Mouse (Mus musculus) midbrain, embryonic 13.5 days (tissue): ENCODE data around the gene Rai1. TPM values are rescaled to one million over a fixed set of nuclear protein-coding genes. Genes with fewer than 3 reads are reported as not detected.

ENCODE experiments used
- ATAC-seq: fragments of 200-750 bp; cut with Nextera tagmentation; 2 replicates; pipeline ENCODE4 v1.8.0; 2017; ENCODE audit warnings: mild to moderate bottlenecking, moderate TSS enrichment, moderate library complexity
- H3K27ac ChIP-seq: fragments of 300-500 bp; sonication (generic); 2 replicates; pipeline ENCODE4 v1.5.1; 2015; ENCODE audit warnings: inconsistent platforms, mild to moderate bottlenecking, moderate library complexity
- H3K27me3 ChIP-seq: fragments of 300-500 bp; sonication (generic); 2 replicates; pipeline ENCODE4 v1.6.1; 2015; ENCODE audit warnings: mild to moderate bottlenecking, inconsistent platforms
- H3K36me3 ChIP-seq: fragments of 300-500 bp; sonication (generic); 2 replicates; pipeline ENCODE4 v1.6.1; 2015; ENCODE audit warnings: mild to moderate bottlenecking, inconsistent platforms
- H3K4me1 ChIP-seq: fragments of 300-500 bp; sonication (generic); replicated peaks from 2 replicates; pipeline ENCODE4 v1.6.1; 2015; ENCODE audit warnings: inconsistent platforms
- H3K4me2 ChIP-seq: fragments of 300-500 bp; sonication (generic); replicated peaks from 2 replicates; pipeline ENCODE4 v1.6.1; 2015; ENCODE audit warnings: moderate library complexity, mild to moderate bottlenecking, inconsistent platforms
- H3K4me3 ChIP-seq: fragments of 300-500 bp; sonication (generic); replicated peaks from 2 replicates; pipeline ENCODE4 v1.5.1; 2015; ENCODE audit warnings: mild to moderate bottlenecking, inconsistent platforms
- H3K9ac ChIP-seq: fragments of 300-500 bp; sonication (generic); replicated peaks from 2 replicates; pipeline ENCODE4 v1.6.1; 2015; ENCODE audit warnings: mild to moderate bottlenecking, inconsistent platforms
- H3K9me3 ChIP-seq: fragments of 300-500 bp; sonication (generic); 2 replicates; pipeline ENCODE4 v1.6.1; 2016; ENCODE audit warnings: mild to moderate bottlenecking, inconsistent platforms
- WGBS: fragments of 180-500 bp; shearing (Covaris S2); methylation state at CpG from one replicate; pipeline ENCODE4 v1.1.7; 2015; 5-methylcytosine and 5-hydroxymethylcytosine counted together
- polyA plus RNA-seq: library from polyadenylated mRNA; unstranded; fragments of >200 nt; fragmentation: Nextera tagmentation; extraction: Ambion mirVana; gene quantifications from 2 replicates; pipeline ENCODE4 v1.2.1, GENCODE M21; 2015

Rai1 gene
- polyA plus RNA-seq = 32.7 and 33.8 TPM in 2 replicates

DNA sequence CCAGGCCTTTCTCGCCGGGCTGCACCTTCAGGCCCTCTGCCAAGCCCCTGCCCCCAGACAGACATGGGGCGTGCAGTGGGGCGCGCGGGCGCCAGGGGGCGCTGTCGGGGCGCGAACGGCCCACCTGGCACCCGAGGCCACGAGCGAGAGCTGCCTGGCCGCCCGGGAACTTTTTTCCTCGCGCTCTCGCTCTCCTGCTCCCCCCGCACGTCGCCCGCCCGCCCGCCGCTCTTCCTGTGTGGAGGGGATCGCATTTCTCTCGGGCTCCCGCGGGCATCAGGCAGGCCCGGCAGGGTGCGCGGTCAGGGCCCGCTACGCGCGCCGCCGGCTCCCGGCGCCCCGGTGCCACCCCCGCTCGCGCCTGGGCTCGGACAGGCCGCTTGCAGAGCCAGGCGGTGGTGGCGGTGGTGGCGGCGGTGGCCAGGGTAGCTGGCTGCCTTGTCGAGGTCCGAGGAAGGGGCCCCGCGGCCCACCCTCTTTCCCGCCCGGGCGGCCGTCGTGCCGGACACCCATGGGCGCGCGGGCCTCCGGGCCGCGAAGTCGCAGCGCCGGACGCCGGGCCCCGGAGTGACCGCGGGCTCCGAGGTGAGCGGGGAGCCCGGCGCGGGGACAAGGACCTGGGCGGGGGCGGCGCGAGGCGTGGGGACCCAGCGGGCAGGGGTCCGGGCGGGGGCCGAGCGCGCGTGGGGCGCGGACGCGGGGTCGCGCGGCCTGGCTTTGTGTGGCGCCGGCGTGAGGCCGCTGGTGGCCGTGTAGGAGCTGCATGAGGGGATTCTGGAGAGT, at the start of gene Rai1:
Gene Rai1, plus strand, starts transcription at position 204 of the 783 bp plus-strand sequence.
- peak within 1 kb of the TSS; percentile 97 for H3K4me3 ChIP-seq
- WGBS = under 1% methylated on average over 62 of the region's 105 CpGs
- H3K27ac ChIP-seq = peak within 1 kb of the TSS; percentile 93
- H3K36me3 ChIP-seq = no peaks in the 10 kb centered on the region
- H3K4me1 ChIP-seq = peaks cover 43% of the 10 kb centered on the region
- H3K4me2 ChIP-seq = peak within 1 kb of the TSS; percentile 74
- peak within 1 kb of the TSS; percentile 100 for H3K9ac ChIP-seq
- H3K27me3 ChIP-seq = no peaks in the 10 kb centered on the region; the same call in 1 of the 2 replicates
- no peaks in the 10 kb centered on the region for H3K9me3 ChIP-seq
- ATAC-seq = peak; percentile 82

DNA sequence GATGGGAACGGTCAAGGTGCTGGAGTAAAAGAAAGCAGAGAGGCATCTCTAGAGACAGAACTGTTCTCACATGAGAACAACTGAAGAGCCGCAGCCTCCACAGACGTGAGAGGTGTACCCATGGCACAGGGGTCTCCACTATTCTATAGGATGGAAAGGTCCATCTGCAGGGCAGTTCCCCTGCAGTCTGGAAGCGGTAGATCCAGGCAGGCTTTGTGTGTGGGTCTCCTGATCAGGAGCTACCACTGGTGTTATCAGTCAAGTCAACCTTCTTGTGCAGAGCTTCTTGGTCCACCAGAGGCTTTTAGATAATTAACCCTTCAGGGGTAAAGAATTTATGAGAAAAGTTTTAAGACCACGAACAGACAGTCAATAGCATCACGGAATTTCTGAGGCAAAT, 48.3 kb upstream of the Rai1 start:
- 81% methylated on average over 6 of the region's 6 CpGs for WGBS
- Histone ChIP-seq H3K4me3 (no peak overlapping the region), H3K9me3 (no peaks in the 10 kb centered on the region), H3K36me3 (no peaks in the 10 kb centered on the region), H3K9ac (no peak overlapping the region), H3K27ac (no peak overlapping the region), H3K4me1 (no peaks in the 10 kb centered on the region), H3K4me2 (no peak overlapping the region), H3K27me3 (no peaks in the 10 kb centered on the region)
- ATAC-seq = no peak

DNA sequence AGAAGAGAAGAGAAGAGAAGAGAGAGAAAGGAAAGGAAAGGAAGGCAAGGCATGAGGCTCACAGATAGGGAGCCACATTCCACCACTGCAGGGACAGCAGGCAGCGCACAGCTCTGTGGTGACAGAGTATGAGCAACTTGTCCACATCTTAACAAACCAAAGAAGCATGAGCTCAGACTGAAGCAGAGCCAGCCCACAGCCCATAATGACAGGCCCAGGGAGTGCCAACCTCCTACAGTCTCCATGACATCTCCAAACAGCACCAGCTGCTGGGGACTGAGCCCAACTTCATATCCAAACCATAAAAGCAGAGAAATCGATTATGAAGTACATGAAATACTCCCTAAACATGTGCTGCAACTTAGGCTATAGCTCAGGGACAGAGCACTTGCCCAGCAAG, 46.8 kb upstream of the Rai1 start:
- Histone ChIP-seq H3K27me3 (no peaks in the 10 kb centered on the region), H3K4me3 (no peak overlapping the region), H3K27ac (no peak overlapping the region), H3K4me2 (no peak overlapping the region), H3K9ac (no peak overlapping the region), H3K9me3 (no peaks in the 10 kb centered on the region), H3K4me1 (no peaks in the 10 kb centered on the region), H3K36me3 (no peaks in the 10 kb centered on the region)
- no peak for ATAC-seq
- 71% methylated on average over 2 of the region's 2 CpGs for WGBS

DNA sequence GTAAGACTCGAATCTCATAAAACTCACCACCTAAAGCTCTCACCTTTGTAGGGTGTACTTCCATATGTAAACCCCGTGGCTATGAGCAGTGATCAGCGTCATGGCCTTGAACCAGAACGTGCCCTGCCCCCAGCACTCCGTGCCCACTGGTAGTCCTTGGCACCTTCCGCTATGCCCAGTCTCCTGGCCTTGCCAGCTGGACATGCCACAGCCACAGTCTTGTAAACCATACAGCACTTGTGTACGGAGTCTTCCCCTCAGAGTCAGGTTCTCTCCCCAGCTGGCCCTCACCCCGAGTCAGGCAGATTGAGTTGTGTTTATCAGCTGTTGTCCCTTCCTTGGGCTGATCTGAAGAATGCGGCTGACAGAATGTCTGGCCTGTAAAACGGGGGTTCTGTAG, 46.4 kb upstream of the Rai1 start:
- H3K4me2 ChIP-seq = no peak overlapping the region
- H3K36me3 ChIP-seq = no peaks in the 10 kb centered on the region
- H3K27me3 ChIP-seq = no peaks in the 10 kb centered on the region
- 87% methylated on average over 10 of the region's 10 CpGs for WGBS
- ATAC-seq = no peak
- no peak overlapping the region for H3K4me3 ChIP-seq
- H3K9ac ChIP-seq = no peak overlapping the region
- H3K9me3 ChIP-seq = no peaks in the 10 kb centered on the region
- no peak overlapping the region for H3K27ac ChIP-seq
- H3K4me1 ChIP-seq = no peaks in the 10 kb centered on the region

DNA sequence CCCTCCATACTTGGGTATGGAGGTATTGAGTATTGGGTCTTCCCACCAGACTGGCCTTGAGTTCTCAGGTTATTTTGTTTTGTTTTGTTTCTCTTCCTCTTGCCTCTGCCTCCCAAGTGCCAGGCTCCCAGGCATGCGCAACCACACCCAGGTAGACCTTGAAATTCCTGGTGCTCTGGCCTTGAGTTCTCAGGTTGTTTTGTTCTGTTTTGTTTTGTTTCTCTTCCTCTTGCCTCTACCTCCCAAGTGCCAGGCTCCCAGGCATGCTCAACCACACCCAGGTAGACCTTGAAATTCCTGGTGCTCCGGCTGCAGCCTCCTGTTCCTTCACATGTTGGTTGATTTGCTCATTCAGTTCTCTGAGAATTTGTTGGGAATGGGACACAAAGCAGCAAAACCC, 44.8 kb upstream of the Rai1 start:
- no peak for ATAC-seq
- no peak overlapping the region for H3K27ac ChIP-seq
- H3K36me3 ChIP-seq = no peaks in the 10 kb centered on the region
- H3K4me1 ChIP-seq = no peaks in the 10 kb centered on the region
- H3K4me2 ChIP-seq = no peak overlapping the region
- H3K9ac ChIP-seq = no peak overlapping the region
- H3K27me3 ChIP-seq = no peaks in the 10 kb centered on the region
- no peaks in the 10 kb centered on the region for H3K9me3 ChIP-seq
- H3K4me3 ChIP-seq = no peak overlapping the region
- WGBS = 97% methylated on average over 2 of the region's 2 CpGs

DNA sequence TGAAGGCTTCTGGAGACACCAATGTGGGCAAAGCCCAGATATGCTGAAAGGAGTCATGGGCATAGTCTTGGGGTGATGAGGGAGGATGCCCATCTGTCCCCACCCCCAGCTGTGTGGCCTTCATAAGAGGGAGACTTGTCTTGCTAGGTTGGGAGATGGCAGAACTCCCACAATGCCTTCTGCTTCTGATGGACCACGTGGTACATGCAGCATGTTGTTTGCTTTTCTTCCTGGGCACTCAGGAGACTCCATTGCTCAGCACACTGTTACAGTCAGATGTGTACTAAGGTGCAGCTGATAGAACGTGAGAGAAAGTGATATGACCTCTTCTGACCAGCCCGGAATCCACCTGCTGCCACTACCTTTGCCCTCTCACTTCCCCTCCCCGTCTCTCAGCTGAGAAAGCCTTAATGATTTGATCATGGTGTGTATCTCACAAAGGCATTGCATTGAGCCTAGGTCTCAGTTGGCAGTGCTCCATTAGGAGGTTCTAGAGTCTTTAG, 43.3 kb upstream of the Rai1 start:
- ATAC-seq = no peak
- Histone ChIP-seq H3K27ac (no peak overlapping the region), H3K36me3 (no peaks in the 10 kb centered on the region), H3K27me3 (no peaks in the 10 kb centered on the region), H3K4me1 (no peaks in the 10 kb centered on the region), H3K9me3 (no peaks in the 10 kb centered on the region), H3K4me2 (no peak overlapping the region), H3K9ac (no peak overlapping the region), H3K4me3 (no peak overlapping the region)
- WGBS = 77% methylated on average over 4 of the region's 4 CpGs

DNA sequence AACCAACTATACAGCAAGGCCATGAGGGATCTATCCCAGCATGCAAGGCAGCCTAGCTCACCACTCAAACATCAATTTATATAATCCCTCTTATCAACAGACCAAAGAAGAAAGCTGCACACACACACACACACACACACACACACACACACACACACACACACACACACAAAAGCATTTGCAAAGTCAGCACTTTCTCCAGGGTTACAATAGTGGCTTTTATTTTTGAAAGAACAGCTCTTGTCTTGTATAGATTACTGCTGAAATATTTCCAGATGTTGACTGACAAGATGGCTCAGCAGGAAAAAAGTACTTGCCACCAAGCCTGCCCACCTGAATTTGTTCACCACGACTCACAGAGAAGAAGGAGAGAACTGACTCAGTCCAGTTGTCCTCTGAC, 39.5 kb upstream of the Rai1 start:
- Histone ChIP-seq H3K4me3 (no peak overlapping the region), H3K36me3 (no peaks in the 10 kb centered on the region), H3K27me3 (no peaks in the 10 kb centered on the region), H3K4me1 (no peaks in the 10 kb centered on the region), H3K4me2 (no peak overlapping the region), H3K9me3 (no peaks in the 10 kb centered on the region), H3K9ac (no peak overlapping the region), H3K27ac (peak overlapping the region; percentile 35; the same call in 1 of the 2 replicates)
- no peak for ATAC-seq
- 71% methylated on average over 1 of the region's 1 CpGs for WGBS

DNA sequence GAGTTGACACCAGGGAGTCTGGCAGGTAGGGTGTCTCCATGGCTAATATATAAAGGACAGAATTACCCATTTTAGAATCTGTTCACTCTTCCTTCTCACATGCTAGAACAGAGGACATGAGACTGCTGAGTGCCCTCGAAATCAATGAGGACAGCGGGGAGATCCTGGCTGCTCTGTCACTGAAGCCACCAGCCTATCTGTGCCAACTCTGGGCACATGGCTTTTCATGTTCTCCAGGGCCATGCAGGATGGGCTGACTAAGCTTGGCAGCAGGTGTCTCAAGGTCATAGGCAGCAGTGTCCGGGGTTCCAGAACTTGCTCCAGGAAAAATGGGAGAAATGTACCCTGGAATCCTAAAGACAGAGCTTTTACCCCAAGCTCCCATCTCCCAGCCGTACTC, 37.2 kb upstream of the Rai1 start:
- H3K27me3 ChIP-seq = no peaks in the 10 kb centered on the region
- 92% methylated on average over 4 of the region's 4 CpGs for WGBS

DNA sequence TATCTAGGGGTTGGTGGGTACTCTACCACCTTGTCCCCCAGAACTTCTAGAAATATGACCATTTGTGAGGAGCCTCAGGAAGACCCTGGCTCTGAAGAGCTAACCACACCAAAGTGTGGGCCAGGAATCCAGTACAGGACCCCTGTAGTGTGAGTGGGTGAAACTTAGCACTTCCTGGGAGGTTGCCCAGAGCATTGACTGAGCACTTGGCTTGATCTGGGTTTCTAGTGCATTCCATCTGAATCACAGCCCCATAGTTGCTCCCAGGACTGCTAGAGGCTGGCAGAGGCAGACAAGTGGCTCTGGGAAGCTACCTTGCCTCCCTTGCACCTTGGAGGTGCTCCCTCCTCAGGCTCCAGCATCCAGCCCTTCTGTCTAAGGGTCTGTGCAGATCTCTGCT, 36.2 kb upstream of the Rai1 start:
- Histone ChIP-seq H3K27ac (no peak overlapping the region), H3K36me3 (no peaks in the 10 kb centered on the region), H3K27me3 (no peaks in the 10 kb centered on the region), H3K9me3 (no peaks in the 10 kb centered on the region), H3K4me3 (no peak overlapping the region), H3K9ac (no peak overlapping the region), H3K4me1 (no peaks in the 10 kb centered on the region), H3K4me2 (no peak overlapping the region)
- ATAC-seq = no peak

More for the DNA sequence above, 37.2 kb upstream of the Rai1 start:
- no peak overlapping the region for H3K4me2 ChIP-seq
- H3K4me3 ChIP-seq = no peak overlapping the region
- no peak for ATAC-seq
- no peak overlapping the region for H3K27ac ChIP-seq
- H3K4me1 ChIP-seq = no peaks in the 10 kb centered on the region
- H3K9me3 ChIP-seq = no peaks in the 10 kb centered on the region
- H3K9ac ChIP-seq = no peak overlapping the region
- H3K36me3 ChIP-seq = no peaks in the 10 kb centered on the region

DNA sequence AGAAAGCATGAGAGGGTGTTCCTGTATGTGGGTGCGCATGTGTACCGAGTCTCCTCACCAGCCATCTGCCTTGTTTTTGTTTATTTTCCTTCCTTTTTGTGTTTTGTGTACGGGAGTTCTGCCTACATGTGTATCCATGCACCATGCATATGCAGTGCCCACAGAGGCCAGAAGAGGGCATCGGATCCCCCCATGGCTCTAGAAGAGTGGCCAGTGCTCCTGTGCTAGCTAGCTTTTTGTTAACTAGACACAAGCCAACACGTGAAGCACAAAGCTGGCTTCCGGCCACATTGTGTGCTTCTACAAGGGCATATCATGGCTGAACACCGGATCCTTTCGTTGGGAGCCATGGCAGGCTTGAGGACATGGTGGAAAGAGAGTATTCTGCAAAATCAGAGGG, 34.2 kb upstream of the Rai1 start:
- Histone ChIP-seq H3K9ac (no peak overlapping the region), H3K9me3 (no peaks in the 10 kb centered on the region), H3K4me2 (no peak overlapping the region), H3K4me1 (no peaks in the 10 kb centered on the region), H3K27ac (no peak overlapping the region), H3K27me3 (no peaks in the 10 kb centered on the region), H3K36me3 (no peaks in the 10 kb centered on the region), H3K4me3 (no peak overlapping the region)
- WGBS = 35% methylated on average over 8 of the region's 8 CpGs
- ATAC-seq = peak; percentile 69; the same call in 1 of the 2 replicates

DNA sequence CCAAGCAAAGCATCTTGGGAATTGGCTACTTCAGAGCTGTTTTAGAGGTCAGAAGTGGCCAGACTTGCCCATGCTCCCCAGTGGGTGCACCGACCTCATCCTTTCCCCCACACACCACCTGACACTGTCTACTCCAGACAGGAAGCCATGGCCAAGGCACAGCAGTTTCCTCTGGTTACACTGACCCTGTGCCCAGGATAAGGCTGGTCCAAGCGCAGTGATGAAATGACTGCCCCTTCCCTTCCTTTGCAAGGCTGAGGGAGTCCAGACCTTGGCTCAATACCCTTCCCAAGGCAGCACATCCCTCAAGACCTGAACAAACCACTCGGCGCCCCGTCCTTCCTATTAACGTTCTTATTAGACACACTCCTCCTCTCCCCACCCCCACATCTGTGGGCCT, 33.6 kb upstream of the Rai1 start:
- ATAC-seq = no peak
- Histone ChIP-seq H3K4me2 (no peak overlapping the region), H3K4me1 (no peaks in the 10 kb centered on the region), H3K9me3 (no peaks in the 10 kb centered on the region), H3K9ac (no peak overlapping the region), H3K4me3 (no peak overlapping the region), H3K36me3 (no peaks in the 10 kb centered on the region), H3K27ac (no peak overlapping the region), H3K27me3 (no peaks in the 10 kb centered on the region)
- 89% methylated on average over 6 of the region's 6 CpGs for WGBS

DNA sequence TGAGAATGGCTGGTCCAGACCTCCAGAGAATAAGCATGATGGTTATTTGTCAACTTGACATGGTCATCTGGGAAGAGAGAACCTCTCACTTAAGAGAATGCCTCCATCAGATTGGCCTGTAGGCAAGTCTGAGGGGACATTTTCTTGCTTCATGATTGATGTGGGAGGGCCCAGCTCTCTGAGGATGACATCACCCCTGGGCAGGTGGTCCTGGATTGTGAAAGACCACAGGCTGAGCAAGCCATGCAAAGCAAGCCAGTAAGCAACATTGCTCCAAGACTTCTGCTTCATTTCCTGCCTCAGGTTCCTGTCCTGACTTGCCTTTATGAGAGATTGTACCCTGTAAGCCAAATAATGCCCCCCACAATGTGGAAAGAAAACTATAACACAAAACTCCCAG, 31.7 kb upstream of the Rai1 start:
- no peak overlapping the region for H3K4me2 ChIP-seq
- H3K4me1 ChIP-seq = no peaks in the 10 kb centered on the region
- no peak overlapping the region for H3K9ac ChIP-seq
- ATAC-seq = no peak
- H3K36me3 ChIP-seq = no peaks in the 10 kb centered on the region
- no peak overlapping the region for H3K27ac ChIP-seq
- H3K27me3 ChIP-seq = no peaks in the 10 kb centered on the region
- H3K9me3 ChIP-seq = no peaks in the 10 kb centered on the region
- no peak overlapping the region for H3K4me3 ChIP-seq
